Mouse (Mus musculus) gastrocnemius, postnatal 10 days (tissue): ENCODE results near the gene Maats1. TPM values are rescaled to one million over a fixed set of nuclear protein-coding genes. Genes with fewer than 3 reads are reported as not detected.

Experiments used
- DNase-seq: peaks from one replicate; pipeline ENCODE4 v3.0.0; 2021; ENCODE audit warnings: mixed read lengths
- total RNA-seq, 2 experiments: library from RNA; stranded (reverse); gene quantifications; 2 replicates each; pipeline ENCODE4 v1.2.3; 2021

Maats1 gene
- total RNA-seq, 2 experiments from 2014 or later, result 0.11 TPM; not detected in 1

DNA sequence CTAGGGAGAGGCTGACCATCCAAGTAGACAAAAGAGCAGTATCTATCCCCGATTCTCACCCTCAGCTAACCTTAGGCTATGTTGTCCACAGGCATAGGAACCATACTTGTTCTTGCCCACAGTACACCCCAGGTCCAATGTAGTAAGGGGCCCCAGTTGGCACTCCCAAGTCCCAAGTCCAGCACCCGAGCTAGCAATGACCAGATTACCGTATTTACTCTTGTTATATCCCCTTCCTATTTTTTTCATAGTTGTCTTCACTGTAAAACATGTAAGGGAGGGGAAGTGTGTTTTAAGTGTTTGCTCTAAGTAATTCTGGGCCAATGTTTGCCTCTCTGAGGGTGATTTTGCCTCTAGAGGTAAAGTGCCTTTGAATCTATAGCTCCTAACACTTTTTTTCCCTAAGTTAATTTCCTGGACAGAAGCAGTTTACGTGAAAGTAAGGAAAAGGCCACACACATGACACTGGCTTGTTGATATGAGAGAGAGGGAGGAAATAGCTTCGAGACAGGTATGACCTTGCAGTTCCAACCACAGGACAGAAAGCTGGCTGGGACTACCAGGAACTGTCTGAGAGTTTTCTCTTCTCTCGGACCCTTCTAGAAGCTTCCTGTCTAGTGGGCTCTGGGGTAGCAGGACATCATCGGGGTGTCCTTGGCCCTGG, 47.1 kb downstream of the Maats1 start, which contains the start of gene Nr1i2:
Gene Nr1i2 (minus strand): TSS at position 140 of the 664 bp plus-strand sequence.
- no peak for DNase-seq

- DNase-seq, result no peak
Measured at GRCm38 (mm10) chr16:38290151-38290550, 51.8 kb downstream of the Maats1 start.

DNA sequence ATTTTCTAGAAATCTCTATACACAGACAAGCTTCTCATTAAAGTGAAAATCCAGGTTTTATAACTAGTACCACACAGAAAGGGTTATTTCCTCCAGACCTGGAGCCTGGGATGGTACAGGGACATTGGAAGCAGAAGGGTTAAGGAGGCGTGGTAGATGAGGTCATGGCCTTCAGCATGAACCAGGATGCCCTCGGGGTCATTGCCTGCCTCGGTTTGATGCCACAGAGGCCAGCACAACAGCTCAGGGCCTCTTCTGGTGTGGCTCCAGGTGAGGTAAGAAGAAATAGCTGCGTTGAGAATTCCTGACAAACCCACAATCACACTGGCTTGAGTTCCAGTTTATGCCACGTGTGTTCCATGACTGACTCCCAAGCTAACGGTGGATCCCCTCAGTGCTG, 53.1 kb downstream of the Maats1 start:
- no peak for DNase-seq

- DNase-seq, result no peak
Measured at GRCm38 (mm10) chr16:38287762-38288161, 54.2 kb downstream of the Maats1 start.

- no peak for DNase-seq
Measured at GRCm38 (mm10) chr16:38287357-38287756, 54.6 kb downstream of the Maats1 start.

- no peak for DNase-seq
Measured at GRCm38 (mm10) chr16:38286541-38286940, 55.4 kb downstream of the Maats1 start.

DNA sequence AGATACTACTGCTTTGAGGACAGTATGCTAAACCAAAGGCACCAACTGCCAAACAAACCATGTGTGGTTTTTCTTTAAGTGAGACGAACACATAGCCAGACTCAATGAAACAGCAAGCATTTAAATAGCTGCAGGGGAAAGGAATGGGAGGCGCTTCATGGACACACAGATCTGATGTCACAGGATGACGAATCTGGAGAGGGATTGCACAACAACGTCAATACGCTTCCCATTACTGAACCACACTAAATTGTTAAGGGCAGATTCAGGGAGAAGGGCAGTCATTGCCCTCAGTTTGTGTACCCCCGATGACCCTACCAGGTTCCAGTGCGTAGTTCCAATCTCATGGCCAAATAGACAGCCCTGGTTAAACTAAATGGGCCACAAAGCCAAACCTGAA, 56.1 kb downstream of the Maats1 start:
- DNase-seq, result no peak

GRCm38 (mm10) chr16:38283300-38283699, 58.6 kb downstream of the Maats1 start:
- no peak for DNase-seq

GRCm38 (mm10) chr16:38282559-38283160, 59.3 kb downstream of the Maats1 start:
- DNase-seq, result no peak

- no peak for DNase-seq
Measured at GRCm38 (mm10) chr16:38280951-38281350, 61.0 kb downstream of the Maats1 start.

- DNase-seq, result no peak
Measured at GRCm38 (mm10) chr16:38279794-38280193, 62.1 kb downstream of the Maats1 start.

GRCm38 (mm10) chr16:38274737-38275136, 67.2 kb downstream of the Maats1 start:
- DNase-seq, result no peak

GRCm38 (mm10) chr16:38272483-38272882, 69.5 kb downstream of the Maats1 start:
- no peak for DNase-seq

- no peak for DNase-seq
Measured at GRCm38 (mm10) chr16:38271601-38272000, 70.3 kb downstream of the Maats1 start.

GRCm38 (mm10) chr16:38255927-38256326, 86.0 kb downstream of the Maats1 start:
- no peak for DNase-seq

GRCm38 (mm10) chr16:38255107-38255506, 86.8 kb downstream of the Maats1 start:
- DNase-seq, result no peak

- no peak for DNase-seq
Measured at GRCm38 (mm10) chr16:38254001-38254400, 87.9 kb downstream of the Maats1 start.

- DNase-seq, result no peak
Measured at GRCm38 (mm10) chr16:38250467-38250866, 91.5 kb downstream of the Maats1 start.

- no peak for DNase-seq
Measured at GRCm38 (mm10) chr16:38248331-38248961, 93.5 kb downstream of the Maats1 start.
